Mouse (Mus musculus): ENCODE data around the gene Igdcc3. TPM values are rescaled to one million over a fixed set of nuclear protein-coding genes. Genes with fewer than 3 reads are reported as not detected.
A peak's percentile ranks its signal among the peaks of the same experiment; 100 is the strongest.

Igdcc3 gene
- polyA plus RNA-seq, 1 experiment from 2014 or later: 4.8 TPM

GRCm38 (mm10) chr9:65162711-65163639, 22.0 kb downstream of the Igdcc3 start:
- H3K9ac ChIP-seq (ENCODE audit: low read depth, low read length): no peak overlapping the region
- 1% methylated on average over 59 of the region's 69 CpGs for WGBS
- H3K27me3 ChIP-seq (replicated peaks; ENCODE audit: control insufficient read depth, insufficient read depth, low read length): peaks cover 60% of the 10 kb centered on the region
- no peaks in the 10 kb centered on the region for H3K36me3 ChIP-seq (ENCODE audit: control insufficient read depth, insufficient read depth, low read length)
- no peaks in the 10 kb centered on the region for H3K9me3 ChIP-seq (ENCODE audit: control insufficient read depth, low read length)
- ATAC-seq (replicated peaks; ENCODE audit: low FRiP score): no peak
- H3K4me2 ChIP-seq: peak overlapping the region; percentile 70
- peaks cover 5% of the 10 kb centered on the region; the same call in 1 of the 2 replicates for H3K4me1 ChIP-seq (replicated peaks; ENCODE audit: control insufficient read depth, insufficient read depth, low read length)
- peak overlapping the region; percentile 47 for H3K4me3 ChIP-seq (ENCODE audit: low read depth, low read length)
- no peak overlapping the region for H3K27ac ChIP-seq (ENCODE audit: low read depth, low read length)
- no peak for DNase-seq (ENCODE audit: low spot score)

- Histone ChIP-seq H3K4me2 (no peak overlapping the region), H3K27ac (ENCODE audit: low read depth, low read length) (no peak overlapping the region), H3K4me1 (replicated peaks; ENCODE audit: control insufficient read depth, insufficient read depth, low read length) (peaks cover 5% of the 10 kb centered on the region), H3K9ac (ENCODE audit: low read depth, low read length) (no peak overlapping the region), H3K27me3 (replicated peaks; ENCODE audit: control insufficient read depth, insufficient read depth, low read length) (peaks cover 50% of the 10 kb centered on the region), H3K9me3 (ENCODE audit: control insufficient read depth, low read length) (no peaks in the 10 kb centered on the region), H3K36me3 (ENCODE audit: control insufficient read depth, insufficient read depth, low read length) (no peaks in the 10 kb centered on the region), H3K4me3 (ENCODE audit: low read depth, low read length) (no peak overlapping the region)
- WGBS: 12% methylated on average over 1 of the region's 1 CpGs
- DNase-seq (ENCODE audit: low spot score) (no peak), ATAC-seq (replicated peaks; ENCODE audit: low FRiP score) (no peak)
Measured at GRCm38 (mm10) chr9:65164870-65165269, 23.9 kb downstream of the Igdcc3 start.

- 49% methylated on average over 9 of the region's 9 CpGs for WGBS
Measured at GRCm38 (mm10) chr9:65166386-65166785, 25.4 kb downstream of the Igdcc3 start.

GRCm38 (mm10) chr9:65168534-65168933, 27.5 kb downstream of the Igdcc3 start:
- Histone ChIP-seq H3K9me3 (ENCODE audit: control insufficient read depth, low read length) (no peaks in the 10 kb centered on the region), H3K27ac (ENCODE audit: low read depth, low read length) (no peak overlapping the region), H3K4me3 (ENCODE audit: low read depth, low read length) (no peak overlapping the region), H3K36me3 (ENCODE audit: control insufficient read depth, insufficient read depth, low read length) (no peaks in the 10 kb centered on the region), H3K27me3 (replicated peaks; ENCODE audit: control insufficient read depth, insufficient read depth, low read length) (peaks cover 13% of the 10 kb centered on the region), H3K4me2 (no peak overlapping the region), H3K4me1 (replicated peaks; ENCODE audit: control insufficient read depth, insufficient read depth, low read length) (no peaks in the 10 kb centered on the region; the same call in 1 of the 2 replicates), H3K9ac (ENCODE audit: low read depth, low read length) (no peak overlapping the region)
- ATAC-seq (replicated peaks; ENCODE audit: low FRiP score): no peak
- WGBS: 46% methylated on average over 3 of the region's 6 CpGs
- DNase-seq (ENCODE audit: low spot score): no peak

More at GRCm38 (mm10) chr9:65166386-65166785, 25.4 kb downstream of the Igdcc3 start:
- Histone ChIP-seq H3K4me2 (no peak overlapping the region), H3K9ac (ENCODE audit: low read depth, low read length) (no peak overlapping the region), H3K9me3 (ENCODE audit: control insufficient read depth, low read length) (no peaks in the 10 kb centered on the region), H3K27me3 (replicated peaks; ENCODE audit: control insufficient read depth, insufficient read depth, low read length) (peaks cover 34% of the 10 kb centered on the region), H3K36me3 (ENCODE audit: control insufficient read depth, insufficient read depth, low read length) (no peaks in the 10 kb centered on the region), H3K4me1 (replicated peaks; ENCODE audit: control insufficient read depth, insufficient read depth, low read length) (peaks cover 5% of the 10 kb centered on the region), H3K27ac (ENCODE audit: low read depth, low read length) (no peak overlapping the region), H3K4me3 (ENCODE audit: low read depth, low read length) (no peak overlapping the region)
- DNase-seq (ENCODE audit: low spot score): no peak
- ATAC-seq (replicated peaks; ENCODE audit: low FRiP score): no peak

GRCm38 (mm10) chr9:65168952-65169351, 28.0 kb downstream of the Igdcc3 start:
- DNase-seq (ENCODE audit: low spot score) (no peak), ATAC-seq (replicated peaks; ENCODE audit: low FRiP score) (no peak)
- Histone ChIP-seq H3K27ac (ENCODE audit: low read depth, low read length) (no peak overlapping the region), H3K4me2 (no peak overlapping the region), H3K9ac (ENCODE audit: low read depth, low read length) (no peak overlapping the region), H3K9me3 (ENCODE audit: control insufficient read depth, low read length) (no peaks in the 10 kb centered on the region), H3K4me3 (ENCODE audit: low read depth, low read length) (no peak overlapping the region), H3K27me3 (replicated peaks; ENCODE audit: control insufficient read depth, insufficient read depth, low read length) (peaks cover 9% of the 10 kb centered on the region), H3K36me3 (ENCODE audit: control insufficient read depth, insufficient read depth, low read length) (no peaks in the 10 kb centered on the region), H3K4me1 (replicated peaks; ENCODE audit: control insufficient read depth, insufficient read depth, low read length) (no peaks in the 10 kb centered on the region; the same call in 1 of the 2 replicates)
- WGBS: 50% methylated on average over 4 of the region's 4 CpGs

GRCm38 (mm10) chr9:65172654-65173053, 31.7 kb downstream of the Igdcc3 start:
- 58% methylated on average over 9 of the region's 9 CpGs for WGBS
- ATAC-seq (replicated peaks; ENCODE audit: low FRiP score): no peak
- Histone ChIP-seq H3K9me3 (ENCODE audit: control insufficient read depth, low read length) (no peaks in the 10 kb centered on the region), H3K9ac (ENCODE audit: low read depth, low read length) (no peak overlapping the region), H3K27ac (ENCODE audit: low read depth, low read length) (no peak overlapping the region), H3K36me3 (ENCODE audit: control insufficient read depth, insufficient read depth, low read length) (no peaks in the 10 kb centered on the region), H3K27me3 (replicated peaks; ENCODE audit: control insufficient read depth, insufficient read depth, low read length) (peaks cover 9% of the 10 kb centered on the region), H3K4me2 (no peak overlapping the region), H3K4me3 (ENCODE audit: low read depth, low read length) (no peak overlapping the region), H3K4me1 (replicated peaks; ENCODE audit: control insufficient read depth, insufficient read depth, low read length) (no peaks in the 10 kb centered on the region; the same call in 1 of the 2 replicates)
- no peak for DNase-seq (ENCODE audit: low spot score)

GRCm38 (mm10) chr9:65175234-65175938, 34.4 kb downstream of the Igdcc3 start:
- DNase-seq (ENCODE audit: low spot score) (no peak), ATAC-seq (replicated peaks; ENCODE audit: low FRiP score) (no peak)
- H3K36me3 ChIP-seq (ENCODE audit: control insufficient read depth, insufficient read depth, low read length): no peaks in the 10 kb centered on the region
- H3K27ac ChIP-seq (ENCODE audit: low read depth, low read length): no peak overlapping the region
- H3K4me2 ChIP-seq: no peak overlapping the region
- H3K9me3 ChIP-seq (ENCODE audit: control insufficient read depth, low read length): no peaks in the 10 kb centered on the region
- H3K4me3 ChIP-seq (ENCODE audit: low read depth, low read length): no peak overlapping the region
- WGBS: 38% methylated on average over 5 of the region's 5 CpGs
- no peak overlapping the region for H3K9ac ChIP-seq (ENCODE audit: low read depth, low read length)
- peaks cover 33% of the 10 kb centered on the region for H3K27me3 ChIP-seq (replicated peaks; ENCODE audit: control insufficient read depth, insufficient read depth, low read length)
- H3K4me1 ChIP-seq (replicated peaks; ENCODE audit: control insufficient read depth, insufficient read depth, low read length): 0 out of 2 replicates have a peak, but pooled peaks cover 3% of the 10 kb centered on the region

- peaks cover 38% of the 10 kb centered on the region for H3K27me3 ChIP-seq (replicated peaks; ENCODE audit: control insufficient read depth, insufficient read depth, low read length)
- H3K9me3 ChIP-seq (ENCODE audit: control insufficient read depth, low read length): no peaks in the 10 kb centered on the region
- H3K9ac ChIP-seq (ENCODE audit: low read depth, low read length): no peak overlapping the region
- H3K4me1 ChIP-seq (replicated peaks; ENCODE audit: control insufficient read depth, insufficient read depth, low read length): 0 out of 2 replicates have a peak, but pooled peaks cover 3% of the 10 kb centered on the region
- H3K4me3 ChIP-seq (ENCODE audit: low read depth, low read length): no peak overlapping the region
- 46% methylated on average over 9 of the region's 9 CpGs for WGBS
- H3K27ac ChIP-seq (ENCODE audit: low read depth, low read length): no peak overlapping the region
- no peaks in the 10 kb centered on the region for H3K36me3 ChIP-seq (ENCODE audit: control insufficient read depth, insufficient read depth, low read length)
- ATAC-seq (replicated peaks; ENCODE audit: low FRiP score): no peak
- H3K4me2 ChIP-seq: no peak overlapping the region
- no peak for DNase-seq (ENCODE audit: low spot score)
Measured at GRCm38 (mm10) chr9:65175939-65176871, 35.2 kb downstream of the Igdcc3 start.
